Mouse (Mus musculus): ENCODE measurements at regions not wholly inside any gene's neighbourhood (a gene's known extent, or its start where the extent isn't known, plus 50 kb on each side); places are given as distances from the start of the nearest gene placed in this dataset.

GRCm38 (mm10) chr12:25213782-25214478 is 117.0 kb upstream of the Id2 start:
- TF ChIP-seq CTCF (IDR thresholded peaks at IDR 0.05; ENCODE audit: low read depth, low read length) (no peak), POLR2A (IDR thresholded peaks at IDR 0.05; ENCODE audit: borderline replicate concordance, low read depth, low read length) (no peak)

Data from bone marrow macrophage, adult 2 months (primary cell).